ENCODE assay signal across 8 mouse cellular contexts in genomic region chr3:30508930-30509910, GRCm38 (mm10). TPM values are rescaled to one million over a fixed set of nuclear protein-coding genes. Genes with fewer than 3 reads are reported as not detected.
DNase-seq lines count a peak whose midpoint lies in the region; ATAC-seq lines count a peak whose summit lies in the region.

No protein-coding gene starts in this region.

- H3K27ac ChIP-seq in forebrain, embryonic 15.5 days (replicated peaks), result no peak overlapping the region
- H3K27ac ChIP-seq in hindbrain, embryonic 13.5 days, result peak overlapping the region; percentile 81
- peak overlapping the region; percentile 97 for H3K27ac ChIP-seq in limb, embryonic 15.5 days
- peak overlapping the region; percentile 47; the same call in 1 of the 2 replicates for H3K27ac ChIP-seq in midbrain, embryonic 16.5 days (ENCODE audit: low read length)

- H3K4me2 ChIP-seq in forebrain, embryonic 15.5 days (replicated peaks), result peak overlapping the region; percentile 90
- peak overlapping the region; percentile 72 for H3K4me2 ChIP-seq in hindbrain, embryonic 13.5 days
- peak overlapping the region; percentile 80 for H3K4me2 ChIP-seq in limb, embryonic 15.5 days
- peak overlapping the region; percentile 76 for H3K4me2 ChIP-seq in midbrain, embryonic 16.5 days (ENCODE audit: low read length)

- peaks cover 48% of the 10 kb centered on the region for H3K4me1 ChIP-seq in forebrain, embryonic 15.5 days
- H3K4me1 ChIP-seq in hindbrain, embryonic 13.5 days (replicated peaks), result peaks cover 55% of the 10 kb centered on the region
- peaks cover 53% of the 10 kb centered on the region for H3K4me1 ChIP-seq in limb, embryonic 15.5 days
- peaks cover 25% of the 10 kb centered on the region for H3K4me1 ChIP-seq in midbrain, embryonic 16.5 days (ENCODE audit: control insufficient read depth, insufficient read depth, low read length)

- H3K9me3 ChIP-seq in forebrain, embryonic 15.5 days, result no peaks in the 10 kb centered on the region
- H3K9me3 ChIP-seq in hindbrain, embryonic 13.5 days, result no peaks in the 10 kb centered on the region
- H3K9me3 ChIP-seq in limb, embryonic 15.5 days, result no peaks in the 10 kb centered on the region
- H3K9me3 ChIP-seq in midbrain, embryonic 16.5 days (replicated peaks; ENCODE audit: control insufficient read depth, low read length, poor library complexity, severe bottlenecking), result no peaks in the 10 kb centered on the region

- peak overlapping the region; percentile 48 for H3K4me3 ChIP-seq in forebrain, embryonic 15.5 days
- H3K4me3 ChIP-seq in hindbrain, embryonic 13.5 days, result peak overlapping the region; percentile 51
- peak overlapping the region; percentile 67 for H3K4me3 ChIP-seq in limb, embryonic 15.5 days
- H3K4me3 ChIP-seq in midbrain, embryonic 16.5 days (ENCODE audit: low read depth, low read length), result peak overlapping the region; percentile 48

- under 1% methylated on average over 45 of the region's 55 CpGs for WGBS in forebrain, embryonic 15.5 days
- 1% methylated on average over 41 of the region's 55 CpGs for WGBS in hindbrain, embryonic 13.5 days
- WGBS in limb, embryonic 15.5 days, result under 1% methylated on average over 46 of the region's 55 CpGs
- WGBS in midbrain, embryonic 16.5 days, result 1% methylated on average over 37 of the region's 55 CpGs

- peak; percentile 51 for DNase-seq in testis, postnatal 10 days (ENCODE audit: low spot score)
- DNase-seq in testis, postnatal 14 days (ENCODE audit: low spot score), result no peak
- no peak for DNase-seq in layer of hippocampus, postnatal 10 days (ENCODE audit: low spot score in 2 of 2)
- DNase-seq in T-cell, adult 2 months (ENCODE audit: low spot score), result no peak

- no peaks in the 10 kb centered on the region for H3K36me3 ChIP-seq in forebrain, embryonic 15.5 days
- no peaks in the 10 kb centered on the region for H3K36me3 ChIP-seq in hindbrain, embryonic 13.5 days
- no peaks in the 10 kb centered on the region for H3K36me3 ChIP-seq in limb, embryonic 15.5 days
- H3K36me3 ChIP-seq in midbrain, embryonic 16.5 days (ENCODE audit: control insufficient read depth, insufficient read depth, low read length), result no peaks in the 10 kb centered on the region

- H3K9ac ChIP-seq in forebrain, embryonic 15.5 days (replicated peaks), result peak overlapping the region; percentile 26
- H3K9ac ChIP-seq in hindbrain, embryonic 13.5 days, result peak overlapping the region; percentile 70
- peak overlapping the region; percentile 72 for H3K9ac ChIP-seq in limb, embryonic 15.5 days
- peak overlapping the region; percentile 36; the same call in 1 of the 2 replicates for H3K9ac ChIP-seq in midbrain, embryonic 16.5 days (ENCODE audit: low read depth, low read length)

- H3K27me3 ChIP-seq in forebrain, embryonic 15.5 days, result peaks cover 77% of the 10 kb centered on the region
- H3K27me3 ChIP-seq in hindbrain, embryonic 13.5 days, result peaks cover 87% of the 10 kb centered on the region
- peaks cover 16% of the 10 kb centered on the region for H3K27me3 ChIP-seq in limb, embryonic 15.5 days
- peaks cover 52% of the 10 kb centered on the region for H3K27me3 ChIP-seq in midbrain, embryonic 16.5 days (ENCODE audit: control insufficient read depth, insufficient read depth, low read depth, low read length)

- ATAC-seq in forebrain, embryonic 15.5 days (replicated peaks), result peak; percentile 33; the same call in 1 of the 2 replicates
- ATAC-seq in hindbrain, embryonic 13.5 days (ENCODE audit: low FRiP score), result peak; percentile 37
- ATAC-seq in limb, embryonic 15.5 days (ENCODE audit: insufficient number of reproducible peaks, low FRiP score, low TSS enrichment, low read depth), result peak; percentile 41
- peak; percentile 62 for ATAC-seq in midbrain, embryonic 16.5 days

RNA-seq across cellular contexts. Expression of gene Mecom, which starts 38.6 kb away (rescaled TPM):
- polyA plus RNA-seq in forebrain, embryonic 15.5 days (2015; fragmentation: Nextera tagmentation; extraction: Ambion mirVana), result 2.2 and 2.4 TPM in 2 replicates
- polyA plus RNA-seq in hindbrain, embryonic 13.5 days (2015; fragmentation: Nextera tagmentation; extraction: Ambion mirVana), result 12.3 and 18.4 TPM in 2 replicates
- polyA plus RNA-seq in limb, embryonic 15.5 days (2015; fragmentation: Nextera tagmentation; extraction: Ambion mirVana), result 37.7 and 38.4 TPM in 2 replicates
- 4.0 and 5.3 TPM in 2 replicates for polyA plus RNA-seq in midbrain, embryonic 16.5 days (2015; fragmentation: Nextera tagmentation; extraction: Ambion mirVana)
- total RNA-seq in layer of hippocampus, postnatal 10 days (2021), result 1 to 10 TPM; 6.5 to 6.8 TPM
